Mouse (Mus musculus): ENCODE measurements around the gene Mrpl27. TPM values are rescaled to one million over a fixed set of nuclear protein-coding genes. Genes with fewer than 3 reads are reported as not detected.

Gene Mrpl27
- 96.5 and 117 TPM in 2 replicates for polyA plus RNA-seq (2012; rRNA removed)

GRCm38 (mm10) chr11:94653663-94654436, at the start of gene Mrpl27, which contains the start of gene Eme1:
Gene Mrpl27 (plus strand): TSS chr11:94653767.
Gene Eme1 (minus strand): TSS chr11:94653964.

GRCm38 (mm10) chr11:94629199-94629883, 24.2 kb upstream of the Mrpl27 start, which contains the start of gene Lrrc59:
Gene Lrrc59 (plus strand): TSS chr11:94629767.

GRCm38 (mm10) chr11:94676754-94677606, 23.4 kb downstream of the Mrpl27 start, which contains the start of gene Xylt2:
Gene Xylt2 (minus strand): TSS chr11:94677515.

GRCm38 (mm10) chr11:94704472-94704871, 50.9 kb downstream of the Mrpl27 start, which contains the start of gene Gm11541:
Gene Gm11541 (minus strand): TSS chr11:94704499.

Other genes starting within 250 kb of the Mrpl27 start
- gene Cacna1g, start 179.6 kb upstream of the Mrpl27 start, polyA plus RNA-seq (2012; rRNA removed), result 128 and 162 TPM in 2 replicates
- 0.20 TPM in 2 replicates for gene Spata20, start 167.6 kb upstream of the Mrpl27 start, polyA plus RNA-seq (2012; rRNA removed)
- gene Epn3, start 153.8 kb upstream of the Mrpl27 start, polyA plus RNA-seq (2012; rRNA removed), result 1.0 and 2.1 TPM in 2 replicates
- gene Mycbpap, start 132.0 kb upstream of the Mrpl27 start, polyA plus RNA-seq (2012; rRNA removed), result 2.9 and 5.7 TPM in 2 replicates
- 7.7 and 8.3 TPM in 2 replicates for gene Rsad1, start 104.5 kb upstream of the Mrpl27 start, polyA plus RNA-seq (2012; rRNA removed)
- gene Chad, start 88.7 kb upstream of the Mrpl27 start, polyA plus RNA-seq (2012; rRNA removed), result 0.10 and 0.55 TPM in 2 replicates
- 13.9 and 20.7 TPM in 2 replicates for gene Acsf2, start 51.9 kb upstream of the Mrpl27 start, polyA plus RNA-seq (2012; rRNA removed)
- gene Lrrc59, start 24.0 kb upstream of the Mrpl27 start, polyA plus RNA-seq (2012; rRNA removed), result 126 and 129 TPM in 2 replicates
- gene Eme1, start 197 bp downstream of the Mrpl27 start, polyA plus RNA-seq (2012; rRNA removed), result 42.1 and 54.0 TPM in 2 replicates
- 26.9 and 27.8 TPM in 2 replicates for gene Xylt2, start 23.7 kb downstream of the Mrpl27 start, polyA plus RNA-seq (2012; rRNA removed)
- 0.10 TPM in 1 of 2 replicates, not detected in the other for gene Gm11541, start 50.7 kb downstream of the Mrpl27 start, polyA plus RNA-seq (2012; rRNA removed)
- 0.05 and 0.16 TPM in 2 replicates for gene Cdc34b, start 88.0 kb downstream of the Mrpl27 start, polyA plus RNA-seq (2012; rRNA removed)
- not detected in 2 replicates for gene Tmem92, start 128.9 kb downstream of the Mrpl27 start, polyA plus RNA-seq (2012; rRNA removed)